Mouse (Mus musculus): ENCODE data around the gene Cycs. TPM values are rescaled to one million over a fixed set of nuclear protein-coding genes. Genes with fewer than 3 reads are reported as not detected.

Gene Cycs
- total RNA-seq, 4 experiments from 2014 or later = 19.3 to 32.5 (median 28.6) TPM

- DNase-seq = peak; percentile 15
Measured at GRCm38 (mm10) chr6:50545412-50546043, 20.8 kb downstream of the Cycs start.

GRCm38 (mm10) chr6:50542535-50542934 lies 23.8 kb downstream of the Cycs start:
- no peak for DNase-seq

- no peak for DNase-seq
Measured at GRCm38 (mm10) chr6:50539641-50540040, 26.7 kb downstream of the Cycs start.

GRCm38 (mm10) chr6:50536461-50536892 lies 29.9 kb downstream of the Cycs start:
- DNase-seq = peak; percentile 55

- no peak for DNase-seq
Measured at GRCm38 (mm10) chr6:50535346-50535745, 31.0 kb downstream of the Cycs start.

GRCm38 (mm10) chr6:50531920-50532319 lies 34.4 kb downstream of the Cycs start:
- DNase-seq = no peak

GRCm38 (mm10) chr6:50531003-50531402 lies 35.3 kb downstream of the Cycs start:
- no peak for DNase-seq

- peak; percentile 25 for DNase-seq
Measured at GRCm38 (mm10) chr6:50529194-50529593, 37.1 kb downstream of the Cycs start.

GRCm38 (mm10) chr6:50527416-50527815 lies 38.9 kb downstream of the Cycs start:
- DNase-seq = no peak

GRCm38 (mm10) chr6:50526597-50527024 lies 39.7 kb downstream of the Cycs start:
- DNase-seq = peak; percentile 28

- no peak for DNase-seq
Measured at GRCm38 (mm10) chr6:50525846-50526245, 40.5 kb downstream of the Cycs start.

- no peak for DNase-seq
Measured at GRCm38 (mm10) chr6:50524261-50524896, 42.0 kb downstream of the Cycs start.

GRCm38 (mm10) chr6:50522772-50523171 lies 43.6 kb downstream of the Cycs start:
- DNase-seq = no peak

- peak; percentile 11 for DNase-seq
Measured at GRCm38 (mm10) chr6:50521532-50522135, 44.7 kb downstream of the Cycs start.

GRCm38 (mm10) chr6:50520139-50520538 lies 46.2 kb downstream of the Cycs start:
- no peak for DNase-seq

- DNase-seq = no peak
Measured at GRCm38 (mm10) chr6:50518371-50518770, 48.0 kb downstream of the Cycs start.

Small RNAs within 50 kb of the gene (microRNA-seq; reads per million reads assigned to microRNA genes)
- 0 reads per million in 2 experiments for gene Mir6371

Other genes with a start within 250 kb of the Cycs start
- gene Osbpl3, start 110.3 kb downstream of the Cycs start, total RNA-seq (2022) = 100 to 1,000 TPM in 2 of 4 experiments, 10 to 100 TPM in 2; 50.9 to 211 (median 116) TPM
- gene 4921507P07Rik, start 30.1 kb upstream of the Cycs start, total RNA-seq (2022) = under 1 TPM; 0.15 to 0.23 (median 0.20) TPM
- not detected for gene Npvf, start 87.9 kb upstream of the Cycs start, total RNA-seq (2022)